Mouse (Mus musculus) liver (tissue): ENCODE measurements around the gene Fubp1.

ENCODE experiments used
- DNase-seq: peaks from one replicate; pipeline ENCODE4 v3.0.0-alpha.2; 2020; ENCODE audit warnings: mixed read lengths

Gene Fubp1

GRCm38 (mm10) chr3:152239592-152239991 is 29.4 kb downstream of the Fubp1 start:
- no peak for DNase-seq

- no peak for DNase-seq
These were observed 30.9 kb downstream of the Fubp1 start for GRCm38 (mm10) chr3:152241098-152241497.

- DNase-seq: no peak
These were observed 33.1 kb downstream of the Fubp1 start for GRCm38 (mm10) chr3:152243304-152243703.

GRCm38 (mm10) chr3:152245273-152245910 is 35.2 kb downstream of the Fubp1 start:
- DNase-seq: no peak

- no peak for DNase-seq
These were observed 37.5 kb downstream of the Fubp1 start for GRCm38 (mm10) chr3:152247708-152248107.

GRCm38 (mm10) chr3:152250487-152250886 is 40.3 kb downstream of the Fubp1 start:
- DNase-seq: no peak

GRCm38 (mm10) chr3:152257528-152257927 is 47.3 kb downstream of the Fubp1 start:
- no peak for DNase-seq

- DNase-seq: peak; percentile 78
These were observed 49.2 kb downstream of the Fubp1 start for GRCm38 (mm10) chr3:152259409-152259808.

GRCm38 (mm10) chr3:152260362-152260761 is 50.1 kb downstream of the Fubp1 start:
- no peak for DNase-seq

GRCm38 (mm10) chr3:152261436-152261835 is 51.2 kb downstream of the Fubp1 start:
- no peak for DNase-seq

- DNase-seq: no peak
These were observed 51.7 kb downstream of the Fubp1 start for GRCm38 (mm10) chr3:152261948-152262347.

GRCm38 (mm10) chr3:152264374-152264773 is 54.2 kb downstream of the Fubp1 start:
- no peak for DNase-seq

- no peak for DNase-seq
These were observed 54.6 kb downstream of the Fubp1 start for GRCm38 (mm10) chr3:152264830-152265229.

GRCm38 (mm10) chr3:152265351-152266035 is 55.3 kb downstream of the Fubp1 start:
- peak; percentile 58 for DNase-seq

- no peak for DNase-seq
These were observed 55.8 kb downstream of the Fubp1 start, which contains the start of gene Nexn for GRCm38 (mm10) chr3:152266036-152266421. Gene Nexn, minus strand, starts transcription at chr3:152266350.

- DNase-seq: no peak
These were observed 57.9 kb downstream of the Fubp1 start for GRCm38 (mm10) chr3:152268099-152268498.

GRCm38 (mm10) chr3:152271071-152271710 is 61.0 kb downstream of the Fubp1 start:
- DNase-seq: no peak

GRCm38 (mm10) chr3:152271876-152272275 is 61.7 kb downstream of the Fubp1 start:
- no peak for DNase-seq

- no peak for DNase-seq
These were observed 62.9 kb downstream of the Fubp1 start for GRCm38 (mm10) chr3:152272974-152273685.

GRCm38 (mm10) chr3:152275008-152275407 is 64.8 kb downstream of the Fubp1 start:
- no peak for DNase-seq

- no peak for DNase-seq
These were observed 66.7 kb downstream of the Fubp1 start for GRCm38 (mm10) chr3:152276935-152277334.

- DNase-seq: no peak
These were observed 67.7 kb downstream of the Fubp1 start for GRCm38 (mm10) chr3:152277912-152278311.

GRCm38 (mm10) chr3:152278431-152278830 is 68.2 kb downstream of the Fubp1 start:
- no peak for DNase-seq
